Mouse (Mus musculus) lung, embryonic 14.5 days (tissue): ENCODE measurements around the gene Ppt2. TPM values are rescaled to one million over a fixed set of nuclear protein-coding genes. Genes with fewer than 3 reads are reported as not detected.

Experiments used
- ATAC-seq: fragments of 200-750 bp; cut with Nextera tagmentation; 2 replicates; pipeline ENCODE4 v1.8.0; 2017; ENCODE audit warnings: mild to moderate bottlenecking, moderate TSS enrichment, moderate library complexity; ENCODE audit not compliant: insufficient read depth
- DNase-seq: peaks from one replicate; pipeline ENCODE4 v3.0.0-alpha.2; 2015
- H3K27ac ChIP-seq: fragments of 300-500 bp; sonication (generic); 2 replicates; pipeline ENCODE4 v1.5.1; 2014; ENCODE audit warnings: low read depth, mild to moderate bottlenecking, moderate library complexity
- H3K27me3 ChIP-seq: fragments of 300-500 bp; sonication (generic); 2 replicates; pipeline ENCODE4 v1.6.1; 2014; ENCODE audit warnings: low read length, control low read depth; ENCODE audit not compliant: insufficient read depth
- H3K36me3 ChIP-seq: fragments of 300-500 bp; sonication (generic); 2 replicates; pipeline ENCODE4 v1.6.1; 2014; ENCODE audit warnings: control low read depth; ENCODE audit not compliant: insufficient read depth
- H3K4me1 ChIP-seq: fragments of 300-500 bp; sonication (generic); 2 replicates; pipeline ENCODE4 v1.6.1; 2014; ENCODE audit warnings: antibody characterized with exemption, control low read depth; ENCODE audit not compliant: insufficient read depth
- H3K4me2 ChIP-seq: fragments of 300-500 bp; sonication (generic); 2 replicates; pipeline ENCODE4 v1.6.1; 2014; ENCODE audit warnings: mild to moderate bottlenecking
- H3K4me3 ChIP-seq: fragments of 300-500 bp; sonication (generic); 2 replicates; pipeline ENCODE4 v1.5.1; 2014; ENCODE audit warnings: low read depth, low read length
- H3K9ac ChIP-seq: fragments of 300-500 bp; sonication (generic); 2 replicates; pipeline ENCODE4 v1.6.1; 2014
- H3K9me3 ChIP-seq: fragments of 300-500 bp; sonication (generic); 2 replicates; pipeline ENCODE4 v1.6.1; 2016; ENCODE audit warnings: low read depth, low read length, control low read depth
- CTCF ChIP-seq: IDR thresholded peaks from 2 replicates; pipeline ENCODE4 v1.5.1; 2016; ENCODE audit warnings: antibody characterized with exemption, low read depth
- WGBS: fragments of 180-500 bp; shearing (Covaris S2); extraction: QIAGEN DNeasy Blood & Tissue Kit; methylation state at CpG from one replicate; pipeline ENCODE4 v1.1.7; 2014; 5-methylcytosine and 5-hydroxymethylcytosine counted together
- polyA plus RNA-seq: library from polyadenylated mRNA; unstranded; fragments of >200 nt; fragmentation: Nextera tagmentation; extraction: Ambion mirVana; gene quantifications from 2 replicates; pipeline ENCODE4 v1.2.1, GENCODE M21; 2014

Gene Ppt2
- polyA plus RNA-seq, 1 experiment from 2014 or later, result 24.5 TPM

DNA sequence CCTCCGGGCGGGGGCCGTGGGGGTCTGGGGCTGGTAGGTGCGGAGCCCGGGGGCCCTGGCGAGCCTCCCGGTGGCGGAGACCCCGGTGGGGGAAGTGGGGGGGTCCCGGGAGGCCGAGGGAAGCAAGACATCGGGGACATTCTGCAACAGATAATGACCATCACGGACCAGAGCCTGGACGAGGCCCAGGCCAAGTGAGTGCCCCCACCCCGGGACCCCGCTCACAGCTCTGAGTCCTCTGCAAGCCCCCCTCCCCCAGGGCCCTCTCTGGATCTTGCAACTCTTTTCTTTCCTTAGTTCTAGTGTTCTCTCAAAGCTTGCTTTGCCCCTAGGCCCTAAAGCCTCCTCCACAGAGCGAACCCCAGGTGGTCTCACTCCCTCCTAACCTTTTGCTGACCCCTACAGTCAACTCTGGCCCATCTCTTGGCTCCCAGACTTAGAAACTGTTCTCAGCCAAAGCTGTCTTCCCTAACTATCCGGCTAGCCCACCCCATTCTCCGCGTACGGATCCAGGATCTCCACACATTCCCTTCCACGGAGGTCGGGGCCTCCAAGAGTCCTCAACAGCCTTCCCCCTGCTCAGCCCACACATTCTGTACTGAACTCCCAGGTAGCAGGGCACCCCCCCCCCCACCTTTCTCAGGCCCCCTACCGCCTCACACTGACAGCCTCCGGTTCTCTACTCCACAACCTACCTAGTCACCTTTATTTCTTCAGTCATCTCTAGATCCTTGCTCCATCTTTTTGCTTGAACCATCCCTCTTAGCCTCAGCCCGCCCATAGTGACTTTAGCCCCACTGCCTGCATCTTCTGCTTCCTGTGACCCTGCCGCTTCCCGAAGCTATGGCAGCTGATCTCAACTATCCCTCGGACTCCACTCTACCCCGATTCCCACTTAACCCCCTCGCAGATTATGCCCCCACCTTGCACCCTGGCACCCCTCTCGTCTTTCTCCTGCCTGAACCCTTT lies 35.4 kb downstream of the Ppt2 start:
- 1% methylated on average over 32 of the region's 32 CpGs for WGBS
- H3K27me3 ChIP-seq, result no peaks in the 10 kb centered on the region
- peak overlapping the region; percentile 95 for H3K9ac ChIP-seq
- peak overlapping the region; percentile 98 for H3K27ac ChIP-seq
- ATAC-seq (peak; percentile 11; the same call in 1 of the 2 replicates), DNase-seq (peak; percentile 66)
- H3K9me3 ChIP-seq, result no peaks in the 10 kb centered on the region
- peaks cover 49% of the 10 kb centered on the region for H3K4me1 ChIP-seq
- no peak for TF ChIP-seq CTCF
- peak overlapping the region; percentile 97 for H3K4me2 ChIP-seq
- peak overlapping the region; percentile 87 for H3K4me3 ChIP-seq
- peaks cover 30% of the 10 kb centered on the region for H3K36me3 ChIP-seq

DNA sequence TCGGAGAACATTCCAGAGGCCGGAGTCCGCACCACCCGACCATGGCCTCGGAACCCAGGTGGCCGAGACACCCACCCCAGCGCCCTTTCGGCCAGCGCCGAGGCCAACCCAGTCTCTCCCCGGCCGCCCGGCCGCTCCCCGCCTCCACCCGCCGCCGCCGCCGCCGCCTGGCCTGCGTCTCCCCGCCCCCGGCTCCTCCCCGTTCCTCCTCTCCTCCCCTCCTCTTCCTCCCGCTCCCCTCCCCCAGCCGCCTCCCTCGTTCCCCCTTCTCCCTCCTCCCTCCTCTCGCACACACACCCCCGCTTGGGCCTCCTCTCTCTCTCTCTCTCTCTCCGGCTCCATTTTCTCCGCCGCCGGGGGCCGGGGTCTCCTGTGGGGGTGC lies 36.3 kb downstream of the Ppt2 start:
- Histone ChIP-seq H3K27me3 (no peaks in the 10 kb centered on the region), H3K27ac (peak overlapping the region; percentile 98), H3K9ac (peak overlapping the region; percentile 95), H3K4me3 (peak overlapping the region; percentile 87), H3K36me3 (peaks cover 30% of the 10 kb centered on the region), H3K4me2 (peak overlapping the region; percentile 97), H3K4me1 (peaks cover 45% of the 10 kb centered on the region), H3K9me3 (no peaks in the 10 kb centered on the region)
- no peak for TF ChIP-seq CTCF
- DNase-seq (peak; percentile 88), ATAC-seq (peak; percentile 25)
- under 1% methylated on average over 29 of the region's 35 CpGs for WGBS

DNA sequence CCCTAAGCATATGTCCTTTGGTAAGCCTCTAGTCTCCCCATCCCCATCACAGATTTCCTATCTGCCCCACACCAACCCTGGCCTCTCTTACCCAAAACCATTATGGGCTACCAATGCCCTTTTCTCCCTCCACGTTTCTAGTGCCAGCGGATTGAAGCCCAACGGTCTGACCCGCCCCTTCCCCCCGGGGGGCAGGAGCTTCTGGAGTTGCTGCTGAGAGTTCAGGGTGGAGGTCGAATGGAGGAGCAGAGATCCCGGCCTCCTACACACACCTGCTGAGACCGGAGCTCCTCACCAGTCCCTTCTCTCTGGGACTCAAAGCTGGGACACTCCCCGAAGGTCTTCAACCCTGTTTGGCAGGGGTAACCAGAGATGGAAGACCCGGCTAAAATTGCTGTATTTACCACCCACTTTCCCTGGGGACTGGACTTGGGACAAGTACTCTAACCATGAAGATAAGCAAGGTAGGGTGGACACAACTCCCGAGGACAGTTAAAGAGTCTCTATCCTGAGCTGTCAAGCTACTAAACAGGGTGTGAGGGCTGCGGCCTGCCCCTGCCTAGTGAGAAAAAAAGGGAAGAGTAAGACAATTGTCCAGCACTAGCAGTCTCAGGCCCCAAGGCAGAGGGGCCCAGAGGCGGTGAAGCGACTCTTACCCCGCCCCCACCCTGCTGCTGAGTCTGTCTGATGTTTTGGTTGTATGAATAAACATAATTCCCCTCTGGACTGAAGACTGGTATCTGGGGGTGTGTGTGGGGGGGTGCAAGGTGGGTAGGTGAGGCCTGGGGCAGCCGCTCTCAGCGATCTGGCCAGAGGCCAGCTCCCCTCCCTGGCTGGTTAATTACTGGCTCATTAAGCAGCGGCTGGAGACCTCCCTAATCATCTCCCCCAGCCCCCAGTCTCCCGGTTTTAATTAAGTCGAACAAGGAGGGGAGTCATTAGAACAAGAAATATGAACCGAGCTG lies 37.0 kb downstream of the Ppt2 start, which contains the start of gene Pbx2:
Pbx2 (plus strand) TSS at position 238 of the 965 bp plus-strand sequence.
- peak; percentile 6; the same call in 1 of the 2 replicates for ATAC-seq
- H3K27me3 ChIP-seq, result no peaks in the 10 kb centered on the region
- peak within 1 kb of the TSS; percentile 97 for H3K4me2 ChIP-seq
- peaks cover 25% of the 10 kb centered on the region for H3K36me3 ChIP-seq
- H3K9ac ChIP-seq, result peak within 1 kb of the TSS; percentile 95
- no peak for TF ChIP-seq CTCF
- peak within 1 kb of the TSS; percentile 98 for H3K27ac ChIP-seq
- WGBS, result 3% methylated on average over 21 of the region's 21 CpGs
- H3K9me3 ChIP-seq, result no peaks in the 10 kb centered on the region
- peak; percentile 59 for DNase-seq
- H3K4me3 ChIP-seq, result peak within 1 kb of the TSS; percentile 87
- H3K4me1 ChIP-seq, result peaks cover 43% of the 10 kb centered on the region

DNA sequence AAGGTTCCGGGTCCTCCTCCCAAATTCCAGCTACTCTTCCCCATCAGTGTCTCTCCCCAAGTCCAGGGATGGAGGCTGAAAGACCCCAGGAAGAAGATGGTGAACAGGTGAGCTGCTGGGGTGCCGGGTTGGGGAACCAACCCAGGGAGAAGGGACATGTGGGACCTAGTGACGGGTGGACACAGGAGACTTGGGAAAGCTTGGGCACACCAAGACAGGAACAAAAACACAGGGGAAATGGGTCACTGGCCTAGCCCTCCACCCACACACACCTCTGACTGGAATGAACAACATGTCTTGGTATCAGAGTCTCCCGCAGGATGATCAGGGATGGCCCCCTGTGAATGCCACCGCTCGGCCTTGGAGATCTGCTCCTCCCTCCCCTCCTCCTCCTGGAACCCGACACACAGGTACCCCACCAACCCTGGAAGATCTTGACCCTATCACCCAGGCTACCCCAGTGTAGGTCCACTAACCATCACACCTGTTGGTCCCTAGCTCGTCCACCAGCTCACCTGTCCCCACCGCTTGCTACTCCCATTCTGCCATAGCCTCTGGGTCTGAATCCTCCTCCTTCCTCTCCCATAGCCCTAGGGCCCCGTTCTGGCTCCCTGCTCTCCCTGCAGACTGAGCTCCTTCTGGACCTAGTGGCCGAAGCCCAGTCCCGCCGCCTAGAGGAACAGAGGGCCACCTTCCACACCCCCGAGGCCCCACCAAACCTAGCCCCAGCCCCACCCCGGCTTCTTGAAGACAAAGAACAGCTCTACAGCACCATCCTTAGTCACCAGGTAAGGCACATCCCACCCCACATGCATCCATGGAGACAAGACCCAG lies 37.9 kb downstream of the Ppt2 start:
- Histone ChIP-seq H3K4me1 (peaks cover 49% of the 10 kb centered on the region), H3K36me3 (peaks cover 16% of the 10 kb centered on the region), H3K4me2 (peak overlapping the region; percentile 97), H3K9ac (0 out of 2 replicates have a peak overlapping the region, but pooled peaks have one; percentile 8), H3K4me3 (peak overlapping the region; percentile 14), H3K27me3 (no peaks in the 10 kb centered on the region), H3K27ac (peak overlapping the region; percentile 98), H3K9me3 (no peaks in the 10 kb centered on the region)
- TF ChIP-seq CTCF, result no peak
- 62% methylated on average over 15 of the region's 15 CpGs for WGBS
- ATAC-seq (no peak), DNase-seq (no peak)

DNA sequence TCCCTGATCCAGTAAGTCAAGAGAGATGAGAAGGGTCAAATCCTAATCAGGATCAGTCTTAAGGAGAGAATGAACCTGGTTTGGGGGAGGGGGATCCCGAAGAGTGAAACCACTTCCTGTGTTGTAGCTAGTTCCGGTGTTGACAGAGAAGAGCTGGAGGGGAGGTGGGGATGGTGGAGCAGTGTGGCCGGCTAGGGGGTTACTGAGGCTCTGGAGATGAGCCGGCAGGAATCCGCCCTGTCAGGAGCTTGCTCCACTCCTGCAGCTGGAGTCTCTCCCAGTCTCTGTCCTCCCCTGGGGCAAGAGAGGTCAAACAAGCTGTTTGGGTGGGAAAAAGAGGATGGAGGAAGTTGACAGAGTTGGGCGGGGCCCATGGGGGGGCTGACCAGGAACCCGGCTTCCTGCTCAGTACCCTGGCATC lies 38.6 kb downstream of the Ppt2 start, which contains the start of gene Gpsm3:
Gpsm3 (plus strand) TSS at position 126 of the 421 bp plus-strand sequence.
- TF ChIP-seq CTCF, result no peak
- Histone ChIP-seq H3K4me1 (peaks cover 48% of the 10 kb centered on the region), H3K9ac (peak within 1 kb of the TSS; percentile 8; the same call in 1 of the 2 replicates), H3K27me3 (no peaks in the 10 kb centered on the region), H3K4me3 (peak within 1 kb of the TSS; percentile 14), H3K4me2 (peak within 1 kb of the TSS; percentile 97), H3K27ac (peak within 1 kb of the TSS; percentile 98), H3K36me3 (peaks cover 9% of the 10 kb centered on the region), H3K9me3 (no peaks in the 10 kb centered on the region)
- ATAC-seq, result no peak
- peak; percentile 72 for DNase-seq
- WGBS, result 7% methylated on average over 7 of the region's 7 CpGs

DNA sequence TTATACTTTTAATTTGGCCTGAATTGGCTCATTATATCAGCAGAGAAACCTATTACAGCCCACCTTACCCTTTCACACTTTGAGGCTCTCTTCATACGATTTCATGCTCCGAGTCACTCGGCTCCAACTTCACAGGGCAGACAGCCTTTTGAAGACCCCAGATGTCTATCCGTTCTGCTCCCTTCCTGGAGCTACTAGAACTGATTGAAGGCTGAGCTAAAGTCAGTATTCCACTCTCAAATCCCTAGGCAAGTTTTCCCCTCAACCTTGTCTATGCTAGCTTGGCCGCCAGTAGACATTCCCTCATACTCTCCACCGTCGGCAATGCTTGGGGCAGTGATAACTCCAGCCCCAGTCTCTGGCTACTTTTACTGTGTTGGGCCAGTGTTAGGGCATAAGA lies 39.1 kb downstream of the Ppt2 start:
- DNase-seq (no peak), ATAC-seq (no peak)
- H3K27me3 ChIP-seq, result no peaks in the 10 kb centered on the region
- H3K36me3 ChIP-seq, result peaks cover 4% of the 10 kb centered on the region
- TF ChIP-seq CTCF, result no peak
- peak overlapping the region; percentile 14 for H3K4me3 ChIP-seq
- WGBS, result 20% methylated on average over 7 of the region's 7 CpGs
- peak overlapping the region; percentile 98 for H3K27ac ChIP-seq
- H3K4me2 ChIP-seq, result peak overlapping the region; percentile 97
- H3K9ac ChIP-seq, result no peak overlapping the region; the same call in 1 of the 2 replicates
- H3K9me3 ChIP-seq, result no peaks in the 10 kb centered on the region
- H3K4me1 ChIP-seq, result peaks cover 44% of the 10 kb centered on the region
